Mouse (Mus musculus) liver, embryonic 14.5 days (tissue): Measurements from ENCODE around the gene Msh5. TPM values are rescaled to one million over a fixed set of nuclear protein-coding genes. Genes with fewer than 3 reads are reported as not detected.

ENCODE experiments used
- ATAC-seq: fragments of 200-750 bp; cut with Nextera tagmentation; 2 replicates; pipeline ENCODE4 v1.8.0; 2017; ENCODE audit warnings: moderate number of reproducible peaks, mild to moderate bottlenecking, moderate library complexity; ENCODE audit not compliant: insufficient read depth
- DNase-seq, 3 experiments: peaks; one replicate each; pipeline ENCODE4 v3.0.0-alpha.2; 2012 to 2013; ENCODE audit warnings: low read depth in 3 of 3, low spot score in 3 of 3
- H3K27ac ChIP-seq: fragments of 300-500 bp; sonication (generic); 2 replicates; pipeline ENCODE4 v1.5.1; 2014; ENCODE audit warnings: moderate library complexity, mild to moderate bottlenecking, control low read depth, inconsistent platforms
- H3K27me3 ChIP-seq: fragments of 300-500 bp; sonication (generic); 2 replicates; pipeline ENCODE4 v1.6.1; 2014; ENCODE audit warnings: mild to moderate bottlenecking, low read length, moderate library complexity; ENCODE audit not compliant: control insufficient read depth, insufficient read depth
- H3K36me3 ChIP-seq: fragments of 300-500 bp; sonication (generic); replicated peaks from 2 replicates; pipeline ENCODE4 v1.6.1; 2014; ENCODE audit warnings: low read depth; ENCODE audit not compliant: control insufficient read depth, insufficient read depth
- H3K4me1 ChIP-seq, 2 experiments: fragments of 200-500 bp in 1 of 2; fragments of 300-500 bp in 1 of 2; sonication (generic) in 1 of 2; replicated peaks; 2 replicates each; pipeline ENCODE4 v1.6.1; 2012 to 2014; ENCODE audit warnings: antibody characterized with exemption in 1 of 2, inconsistent platforms in 1 of 2, low read length in 1 of 2; ENCODE audit not compliant: control insufficient read depth in 2 of 2, insufficient read depth in 2 of 2
- H3K4me2 ChIP-seq: fragments of 300-500 bp; sonication (generic); 2 replicates; pipeline ENCODE4 v1.6.1; 2014; ENCODE audit warnings: low read depth, mild to moderate bottlenecking, control low read depth, moderate library complexity
- H3K4me3 ChIP-seq, 2 experiments: fragments of 200-500 bp in 1 of 2; fragments of 300-500 bp in 1 of 2; sonication (generic) in 1 of 2; 2 replicates each; pipeline ENCODE4 v1.5.1; 2012 to 2014; ENCODE audit warnings: low read depth in 2 of 2, low read length in 2 of 2, mild to moderate bottlenecking in 2 of 2, control low read depth in 1 of 2, inconsistent platforms in 1 of 2, moderate library complexity in 1 of 2; ENCODE audit not compliant: insufficient read depth in 1 of 2
- H3K9ac ChIP-seq: fragments of 300-500 bp; sonication (generic); replicated peaks from 2 replicates; pipeline ENCODE4 v1.6.1; 2014; ENCODE audit warnings: mild to moderate bottlenecking, control low read depth, moderate library complexity
- H3K9me3 ChIP-seq: fragments of 300-500 bp; sonication (generic); 2 replicates; pipeline ENCODE4 v1.6.1; 2016; ENCODE audit warnings: low read length, mixed read lengths; ENCODE audit not compliant: control insufficient read depth
- CTCF ChIP-seq: IDR thresholded peaks from 2 replicates; pipeline ENCODE4 v1.5.1; 2016; ENCODE audit warnings: antibody characterized with exemption, low read depth, control low read depth
- EP300 ChIP-seq: IDR thresholded peaks from 2 replicates; pipeline ENCODE4 v1.6.1; 2016; ENCODE audit warnings: antibody characterized with exemption, low read depth
- WGBS: fragments of 180-500 bp; shearing (Covaris S2); extraction: QIAGEN DNeasy Blood & Tissue Kit; methylation state at CpG from one replicate; pipeline ENCODE4 v1.1.7; 2014; ENCODE audit not compliant: insufficient replicate concordance; 5-methylcytosine and 5-hydroxymethylcytosine counted together
- polyA plus RNA-seq, 2 experiments: library from polyadenylated mRNA; depleted of rRNA in 1 of 2; stranded (reverse) in 1 of 2; unstranded in 1 of 2; fragments of >200 nt; fragmentation: Nextera tagmentation in 1 of 2; extraction: Ambion mirVana in 1 of 2; gene quantifications; 2 replicates each; pipeline versions ENCODE4 v1.2.1 to v1.2.3; 2012 to 2014

Msh5 gene
- polyA plus RNA-seq, 2 experiments: 2.3 to 4.3 TPM

DNA sequence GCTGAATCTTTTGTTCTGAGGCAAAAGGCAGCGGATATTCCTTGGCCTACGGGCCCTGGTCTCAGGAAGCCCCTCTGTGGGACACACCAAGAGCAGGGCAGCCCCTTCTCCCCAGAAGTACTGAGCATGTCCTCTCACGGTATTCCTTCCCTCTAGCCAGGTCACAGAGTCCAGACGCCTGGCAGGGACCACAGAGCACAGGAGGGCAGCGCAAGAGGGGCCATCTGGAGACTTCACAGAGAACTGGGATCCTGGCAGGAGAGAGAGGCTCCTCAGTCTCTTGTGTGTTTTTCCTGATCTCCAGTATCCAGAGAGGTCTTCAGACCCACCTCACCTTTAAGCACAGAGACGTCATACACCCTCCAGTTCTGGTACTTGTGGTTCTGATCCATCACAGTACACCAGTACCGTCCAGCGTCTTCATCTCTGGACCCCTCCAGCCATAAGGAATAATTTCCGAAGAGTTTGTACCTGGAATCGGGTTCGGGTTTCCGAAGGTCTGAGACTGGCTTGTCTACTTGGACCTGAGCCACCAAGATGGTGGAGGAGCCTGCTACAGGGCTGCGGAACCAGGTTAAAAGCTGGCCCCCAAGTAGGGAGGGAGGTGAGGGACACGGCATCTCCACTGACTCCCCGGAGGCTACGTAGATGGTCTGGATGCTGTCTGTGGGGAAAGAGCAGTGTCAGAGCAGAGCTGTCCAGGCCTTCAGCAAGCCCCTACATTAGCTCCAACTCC lies 36.5 kb upstream of the Msh5 start:
- TF ChIP-seq CTCF (no peak), EP300 (no peak)
- H3K9ac ChIP-seq: no peak overlapping the region
- 82% methylated on average over 16 of the region's 16 CpGs for whole genome bisulfite sequencing

DNA sequence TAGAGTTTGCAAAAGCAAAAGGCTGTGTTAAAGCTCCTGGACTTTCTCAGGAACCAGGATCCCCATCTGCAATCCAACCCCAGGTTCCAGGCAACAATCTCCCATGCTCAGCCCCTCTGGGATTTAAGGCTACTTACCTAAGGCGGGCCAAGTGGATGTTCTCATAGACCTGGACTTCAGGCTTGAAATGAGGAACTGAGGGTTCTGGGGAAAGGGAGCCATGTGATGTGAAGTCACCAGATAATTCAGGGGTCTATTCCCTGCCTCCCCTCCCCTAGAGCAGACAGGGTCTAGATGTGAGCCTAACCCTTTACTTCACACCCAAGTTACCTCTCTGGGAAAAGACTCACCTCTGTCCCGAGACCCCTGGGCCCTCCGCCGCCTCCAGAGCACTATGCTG lies 34.2 kb upstream of the Msh5 start:
- H3K9me3 ChIP-seq: no peaks in the 10 kb centered on the region
- no peaks in the 10 kb centered on the region for H3K27me3 ChIP-seq
- no peak overlapping the region for H3K9ac ChIP-seq
- 81% methylated on average over 4 of the region's 4 CpGs for WGBS
- no peak for DNase-seq
- peaks cover 16 to 32% of the 10 kb centered on the region in 2 experiments for H3K4me1 ChIP-seq
- ATAC-seq: no peak
- H3K4me2 ChIP-seq: peak overlapping the region; percentile 66
- TF ChIP-seq CTCF (no peak), EP300 (no peak)
- H3K4me3 ChIP-seq: no peak overlapping the region
- H3K36me3 ChIP-seq: no peaks in the 10 kb centered on the region
- H3K27ac ChIP-seq: no peak overlapping the region

More for the DNA sequence above, 36.5 kb upstream of the Msh5 start:
- Histone ChIP-seq H3K4me3 (no peak overlapping the region), H3K4me1 (peaks cover 16 to 32% of the 10 kb centered on the region in 2 experiments), H3K36me3 (no peaks in the 10 kb centered on the region), H3K9me3 (no peaks in the 10 kb centered on the region), H3K27me3 (no peaks in the 10 kb centered on the region), H3K4me2 (no peak overlapping the region), H3K27ac (no peak overlapping the region)
- DNase-seq (no peak), ATAC-seq (no peak)

DNA sequence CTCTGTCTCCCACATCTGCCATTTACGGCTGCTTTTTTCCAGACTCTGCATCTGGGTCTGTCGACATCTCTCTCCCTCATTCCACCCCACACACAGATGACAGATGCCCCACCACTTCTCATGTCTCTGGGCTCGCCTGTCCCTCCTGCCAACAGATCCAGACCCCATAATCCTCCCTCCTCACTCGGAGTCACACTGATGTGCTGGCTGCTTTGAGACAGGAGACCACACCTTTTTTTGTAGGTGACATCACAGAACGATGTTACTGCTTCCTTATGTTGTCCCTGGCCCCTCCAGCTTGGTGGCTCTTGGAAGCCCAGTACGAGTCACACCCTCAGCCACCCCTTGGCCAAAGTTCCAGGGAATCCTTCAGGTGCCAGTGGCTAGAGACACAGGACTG lies 33.7 kb upstream of the Msh5 start:
- H3K4me3 ChIP-seq: peak overlapping the region; percentile 36 to 41; a peak in 3 of 4 replicates

DNA sequence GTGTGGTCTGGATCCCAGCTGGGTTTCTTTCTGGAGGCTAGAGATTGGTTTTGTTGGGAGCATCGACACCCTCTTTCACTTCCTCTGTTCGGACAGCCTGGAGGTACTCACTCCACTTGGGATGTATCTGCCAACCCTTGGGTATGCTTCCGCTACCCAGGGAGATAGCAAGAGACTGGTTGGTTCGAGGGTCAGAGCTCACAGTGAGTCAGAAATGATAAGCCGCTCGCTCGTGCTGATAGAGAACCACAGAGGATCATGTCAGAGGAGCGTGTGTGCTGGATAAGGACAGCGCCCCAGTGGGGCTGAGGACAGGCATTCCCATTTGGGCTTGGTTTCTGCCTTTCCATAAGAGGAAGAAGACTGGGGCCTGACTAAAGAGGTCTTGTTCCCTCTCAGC lies 33.2 kb upstream of the Msh5 start:
- Histone ChIP-seq H3K27ac (peak overlapping the region; percentile 69), H3K9ac (peak overlapping the region; percentile 45), H3K27me3 (no peaks in the 10 kb centered on the region), H3K4me1 (peaks cover 12 to 24% of the 10 kb centered on the region in 2 experiments), H3K36me3 (no peaks in the 10 kb centered on the region), H3K4me3 (peak overlapping the region; percentile 36 to 41), H3K4me2 (peak overlapping the region; percentile 66), H3K9me3 (no peaks in the 10 kb centered on the region)
- TF ChIP-seq EP300: peak; percentile 77
- TF ChIP-seq CTCF: peak; percentile 70
- ATAC-seq (peak; percentile 97), DNase-seq (peak; percentile 75 to 78 (median 78))
- 5% methylated on average over 9 of the region's 9 CpGs for WGBS

More for the DNA sequence above, 33.7 kb upstream of the Msh5 start:
- Histone ChIP-seq H3K4me1 (peaks cover 12 to 27% of the 10 kb centered on the region in 2 experiments), H3K36me3 (no peaks in the 10 kb centered on the region), H3K4me2 (peak overlapping the region; percentile 66), H3K9me3 (no peaks in the 10 kb centered on the region), H3K27ac (peak overlapping the region; percentile 69), H3K9ac (peak overlapping the region; percentile 45), H3K27me3 (no peaks in the 10 kb centered on the region)
- 16% methylated on average over 6 of the region's 6 CpGs for WGBS
- ATAC-seq: peak; percentile 68
- no peak for DNase-seq
- no peak for TF ChIP-seq CTCF

DNA sequence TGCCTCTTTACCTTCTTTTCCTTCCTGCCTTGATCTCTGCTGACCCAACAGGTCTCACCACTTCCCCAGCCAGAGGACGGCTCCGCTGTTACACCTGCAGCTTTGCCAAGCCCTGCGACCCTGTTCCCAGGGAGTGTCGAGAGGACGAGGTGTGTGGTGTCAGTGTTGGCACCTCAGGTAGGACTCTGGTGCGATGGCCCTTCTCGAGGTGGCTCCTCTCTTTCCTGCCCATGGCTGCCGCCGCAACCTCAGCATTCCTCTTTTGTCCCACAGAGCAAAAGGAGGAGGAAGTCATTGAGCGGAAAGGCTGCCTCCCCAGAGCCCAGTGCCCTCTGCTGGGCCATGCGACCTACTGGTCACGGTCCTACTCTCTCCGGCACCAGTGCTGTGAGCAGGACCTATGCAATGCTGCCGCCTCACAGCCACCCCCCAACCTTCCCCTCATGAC lies 31.3 kb upstream of the Msh5 start, which contains the start of gene Ly6g6d:
Gene Ly6g6d (minus strand): TSS at position 280 of the 448 bp plus-strand sequence.
- TF ChIP-seq EP300 (no peak), CTCF (peak; percentile 55)
- Histone ChIP-seq H3K9me3 (no peaks in the 10 kb centered on the region), H3K4me1 (peaks cover 12 to 24% of the 10 kb centered on the region in 2 experiments), H3K36me3 (no peaks in the 10 kb centered on the region), H3K9ac (no peak within 1 kb of the TSS), H3K27ac (no peak within 1 kb of the TSS), H3K27me3 (no peaks in the 10 kb centered on the region), H3K4me2 (no peak within 1 kb of the TSS), H3K4me3 (no peak within 1 kb of the TSS)
- no peak for DNase-seq
- 17% methylated on average over 14 of the region's 14 CpGs for WGBS
- ATAC-seq: no peak
